Mouse (Mus musculus) adrenal gland, adult 2 months (tissue): ENCODE data around the gene Olfr775. TPM values are rescaled to one million over a fixed set of nuclear protein-coding genes. Genes with fewer than 3 reads are reported as not detected.

Source experiments
- DNase-seq: peaks from one replicate; pipeline ENCODE4 v3.0.0; 2021
- long read RNA-seq: library from polyadenylated mRNA; stranded (forward); transcript quantifications from one replicate; pipeline ENCODE4 v2.0.0, GENCODE M21; 2021
- polyA plus RNA-seq: library from polyadenylated mRNA; depleted of rRNA; stranded (reverse); fragments of >200 nt; gene quantifications from 2 replicates; pipeline ENCODE4 v1.2.3, GENCODE M21; 2012; rRNA removed
- total RNA-seq, 2 experiments: library from RNA; stranded (reverse); gene quantifications; 2 replicates each; pipeline ENCODE4 v1.2.3; 2021

Gene Olfr775
- total RNA-seq (not detected), polyA plus RNA-seq (not detected in 2 replicates)
- long read RNA-seq = 0 reads

GRCm38 (mm10) chr10:129248112-129248511 is at the start of gene Olfr775:
TSS of gene Olfr775 (plus strand) at chr10:129248412.
- DNase-seq = no peak

- no peak for DNase-seq
Observed at GRCm38 (mm10) chr10:129230737-129231136, 17.5 kb upstream of the Olfr775 start.

- DNase-seq = no peak
Observed at GRCm38 (mm10) chr10:129235904-129236303, 12.3 kb upstream of the Olfr775 start, which contains the start of gene Olfr774. TSS of gene Olfr774 (plus strand) at chr10:129236204.

- DNase-seq = no peak
Observed at GRCm38 (mm10) chr10:129258827-129259226, 10.6 kb downstream of the Olfr775 start, which contains the start of gene Olfr776. TSS of gene Olfr776 (plus strand) at chr10:129259127.

- no peak for DNase-seq
Observed at GRCm38 (mm10) chr10:129271081-129271535, 22.9 kb downstream of the Olfr775 start, which contains the start of gene Olfr777. TSS of gene Olfr777 (minus strand) at chr10:129271485.

Other genes starting within 250 kb of the Olfr775 start
- gene Olfr763, start 237.6 kb upstream of the Olfr775 start, total RNA-seq = not detected
- not detected in 2 replicates for gene Olfr763, start 237.6 kb upstream of the Olfr775 start, polyA plus RNA-seq
- gene Olfr764-ps1, start 208.5 kb upstream of the Olfr775 start, total RNA-seq = not detected
- gene Olfr764-ps1, start 208.5 kb upstream of the Olfr775 start, polyA plus RNA-seq = not detected in 2 replicates
- gene Olfr765, start 198.4 kb upstream of the Olfr775 start, total RNA-seq = not detected
- gene Olfr765, start 198.4 kb upstream of the Olfr775 start, polyA plus RNA-seq = not detected in 2 replicates
- gene Olfr766-ps1, start 179.4 kb upstream of the Olfr775 start, total RNA-seq = not detected
- gene Olfr766-ps1, start 179.4 kb upstream of the Olfr775 start, polyA plus RNA-seq = not detected in 2 replicates
- not detected for gene Olfr767, start 165.5 kb upstream of the Olfr775 start, total RNA-seq
- gene Olfr767, start 165.5 kb upstream of the Olfr775 start, polyA plus RNA-seq = not detected in 2 replicates
- gene Olfr768, start 149.0 kb upstream of the Olfr775 start, total RNA-seq = not detected
- not detected in 2 replicates for gene Olfr768, start 149.0 kb upstream of the Olfr775 start, polyA plus RNA-seq
- not detected for gene Olfr769, start 130.6 kb upstream of the Olfr775 start, total RNA-seq
- not detected in 2 replicates for gene Olfr769, start 130.6 kb upstream of the Olfr775 start, polyA plus RNA-seq
- not detected for gene Olfr770, start 109.4 kb upstream of the Olfr775 start, total RNA-seq
- not detected in 2 replicates for gene Olfr770, start 109.4 kb upstream of the Olfr775 start, polyA plus RNA-seq
- not detected for gene Olfr771, start 83.7 kb upstream of the Olfr775 start, total RNA-seq
- gene Olfr771, start 83.7 kb upstream of the Olfr775 start, polyA plus RNA-seq = not detected in 2 replicates
- gene Olfr772, start 70.5 kb upstream of the Olfr775 start, total RNA-seq = not detected
- not detected in 2 replicates for gene Olfr772, start 70.5 kb upstream of the Olfr775 start, polyA plus RNA-seq
- not detected for gene Olfr773, start 61.0 kb upstream of the Olfr775 start, total RNA-seq
- not detected in 2 replicates for gene Olfr773, start 61.0 kb upstream of the Olfr775 start, polyA plus RNA-seq
- gene Olfr774, start 12.2 kb upstream of the Olfr775 start, total RNA-seq = not detected
- gene Olfr774, start 12.2 kb upstream of the Olfr775 start, polyA plus RNA-seq = not detected in 2 replicates
- not detected for gene Olfr776, start 10.7 kb downstream of the Olfr775 start, total RNA-seq
- not detected in 2 replicates for gene Olfr776, start 10.7 kb downstream of the Olfr775 start, polyA plus RNA-seq
- gene Olfr777, start 23.1 kb downstream of the Olfr775 start, total RNA-seq = not detected
- not detected in 2 replicates for gene Olfr777, start 23.1 kb downstream of the Olfr775 start, polyA plus RNA-seq
- gene Olfr780, start 69.7 kb downstream of the Olfr775 start, total RNA-seq = not detected
- gene Olfr780, start 69.7 kb downstream of the Olfr775 start, polyA plus RNA-seq = not detected in 2 replicates
- not detected for gene Olfr781, start 80.4 kb downstream of the Olfr775 start, total RNA-seq
- gene Olfr781, start 80.4 kb downstream of the Olfr775 start, polyA plus RNA-seq = not detected in 2 replicates
- not detected for gene Olfr782, start 100.4 kb downstream of the Olfr775 start, total RNA-seq
- gene Olfr782, start 100.4 kb downstream of the Olfr775 start, polyA plus RNA-seq = not detected in 2 replicates
- not detected for gene Olfr784, start 135.7 kb downstream of the Olfr775 start, total RNA-seq
- gene Olfr784, start 135.7 kb downstream of the Olfr775 start, polyA plus RNA-seq = not detected in 2 replicates
- gene Olfr785, start 157.0 kb downstream of the Olfr775 start, total RNA-seq = not detected
- gene Olfr785, start 157.0 kb downstream of the Olfr775 start, polyA plus RNA-seq = not detected in 2 replicates
- not detected for gene Olfr786, start 178.9 kb downstream of the Olfr775 start, total RNA-seq
- not detected in 2 replicates for gene Olfr786, start 178.9 kb downstream of the Olfr775 start, polyA plus RNA-seq
- gene Olfr787, start 213.4 kb downstream of the Olfr775 start, total RNA-seq = not detected
- gene Olfr787, start 213.4 kb downstream of the Olfr775 start, polyA plus RNA-seq = not detected in 2 replicates
- gene Olfr788, start 222.6 kb downstream of the Olfr775 start, total RNA-seq = not detected
- not detected in 2 replicates for gene Olfr788, start 222.6 kb downstream of the Olfr775 start, polyA plus RNA-seq
- not detected for gene Olfr789, start 236.3 kb downstream of the Olfr775 start, total RNA-seq
- gene Olfr789, start 236.3 kb downstream of the Olfr775 start, polyA plus RNA-seq = not detected in 2 replicates